Mouse (Mus musculus) inflammation-experienced regulatory T-cells (primary cell): ENCODE measurements around the gene Ufd1. TPM values are rescaled to one million over a fixed set of nuclear protein-coding genes. Genes with fewer than 3 reads are reported as not detected.

ENCODE experiments used
- polyA plus RNA-seq, 2 experiments: library from polyadenylated mRNA; unstranded; fragments of 100-300 nt; shearing (Covaris generic); gene quantifications; one replicate each; pipeline ENCODE4 v1.2.1; 2017

The Ufd1 gene
- 100 to 1,000 TPM; 126 to 146 TPM for polyA plus RNA-seq

DNA sequence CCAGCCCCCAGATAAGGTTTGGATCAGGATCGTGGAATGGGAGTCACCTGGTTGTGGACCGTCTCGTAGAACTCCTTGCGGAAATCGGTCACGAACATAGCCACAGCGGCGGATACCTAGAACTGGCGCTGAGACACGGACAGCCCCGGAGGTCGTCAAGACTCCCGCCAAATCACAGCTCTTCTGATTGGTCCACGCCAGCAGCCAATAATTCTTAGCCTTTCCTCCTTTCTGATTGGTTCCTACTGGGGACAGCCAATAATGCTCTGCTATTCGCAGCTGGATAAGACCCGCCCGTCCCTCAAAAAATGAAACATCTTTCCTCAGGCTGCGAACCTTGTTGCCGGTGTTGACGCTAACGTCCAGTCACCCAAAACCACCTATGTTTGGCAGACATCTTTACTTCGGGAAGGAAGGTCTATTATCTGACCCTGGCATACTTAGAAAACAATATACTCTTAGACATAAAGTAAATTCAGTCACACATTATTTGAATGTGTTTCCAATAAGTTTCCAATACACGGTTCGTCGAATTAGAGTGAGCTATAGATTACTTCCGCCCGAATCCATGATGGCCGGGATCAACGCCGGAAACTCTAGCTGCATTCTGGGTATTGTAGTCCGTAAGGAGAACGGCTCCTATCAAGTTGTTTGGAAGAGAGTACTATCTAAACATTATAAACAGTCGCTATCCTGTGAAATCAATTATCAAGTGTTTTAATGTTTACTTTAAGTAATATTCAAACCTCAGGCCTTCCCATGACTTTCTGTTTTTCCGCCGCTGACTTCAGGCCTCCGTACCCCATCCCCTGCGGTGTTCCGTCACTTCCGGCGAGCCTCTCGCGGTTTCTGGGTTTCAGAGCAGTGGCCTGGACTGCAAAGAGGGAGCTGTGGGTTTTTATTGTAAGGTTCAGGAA lies at the start of gene Ufd1, which contains the start of gene Cdc45:
Gene Ufd1, plus strand, starts transcription at position 312 of the 917 bp plus-strand sequence.
Gene Cdc45, minus strand, starts transcription at position 520 of the 917 bp plus-strand sequence.

DNA sequence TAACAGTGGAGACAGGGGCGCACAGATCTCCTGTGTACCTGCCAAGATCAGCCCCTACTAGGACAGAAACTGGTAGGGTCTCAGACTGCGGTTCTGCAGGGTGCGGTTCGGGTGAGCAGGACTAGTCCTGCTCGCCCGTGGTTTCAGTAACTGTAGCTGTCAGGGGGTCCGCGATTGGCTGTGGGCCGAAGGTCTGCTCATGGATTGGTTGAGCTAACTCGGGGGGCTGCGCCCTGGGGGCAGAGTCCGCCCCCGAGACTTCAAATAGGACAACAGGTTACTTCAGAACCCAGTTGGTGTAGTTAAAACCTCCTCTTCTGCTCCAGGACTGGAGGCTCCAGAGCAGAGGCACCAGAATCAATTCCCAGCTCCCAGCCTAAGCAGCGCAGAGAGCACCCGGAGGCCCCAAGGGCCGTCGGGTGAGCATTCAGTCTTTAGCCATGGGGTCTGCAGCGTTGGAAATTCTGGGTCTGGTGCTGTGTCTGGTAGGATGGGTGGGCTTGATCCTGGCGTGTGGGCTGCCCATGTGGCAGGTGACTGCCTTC lies 35.0 kb upstream of the Ufd1 start, which contains the start of gene Cldn5:
Gene Cldn5, plus strand, starts transcription at position 292 of the 545 bp plus-strand sequence.

DNA sequence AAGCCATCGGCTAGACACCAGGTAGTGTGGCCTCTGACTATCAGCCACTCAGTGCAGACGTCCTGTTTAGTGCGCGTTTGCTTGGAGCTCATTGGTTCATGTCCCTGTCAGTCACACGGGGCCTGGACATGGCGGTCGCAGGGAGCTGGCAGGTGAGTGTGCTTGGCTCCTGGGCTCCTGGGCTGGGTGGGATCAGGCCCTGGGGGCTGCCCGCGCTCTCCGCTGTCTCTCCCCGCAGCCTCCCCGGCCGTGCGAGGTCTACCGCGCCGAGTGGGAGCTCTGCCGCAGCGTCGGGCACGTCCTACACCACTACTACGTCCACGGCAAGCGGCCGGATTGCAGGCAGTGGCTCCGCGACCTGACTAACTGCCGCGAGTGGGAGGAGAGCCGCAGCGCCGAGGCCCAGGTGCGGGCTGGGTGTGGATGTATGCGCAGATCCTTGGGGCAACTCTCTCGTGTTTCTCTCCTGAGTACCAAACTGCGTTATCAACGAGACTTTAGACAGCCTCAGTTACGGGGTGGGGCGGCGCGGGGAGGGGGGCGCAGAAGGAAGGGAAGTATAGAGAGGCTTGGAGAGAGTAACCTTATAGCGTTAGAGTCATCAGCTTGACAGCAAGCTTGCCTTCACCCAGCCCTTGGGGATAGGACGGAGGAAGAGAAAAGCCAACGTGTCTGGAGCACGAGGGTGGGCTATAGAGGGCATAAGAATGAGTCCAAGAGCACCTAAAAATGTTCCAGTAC lies 25.1 kb downstream of the Ufd1 start, which contains the start of the genes 2510002D24Rik and Gm28539:
Gene 2510002D24Rik, plus strand, starts transcription at position 111 of the 741 bp plus-strand sequence.
Gene Gm28539, plus strand, starts transcription at position 117 of the 741 bp plus-strand sequence.

DNA sequence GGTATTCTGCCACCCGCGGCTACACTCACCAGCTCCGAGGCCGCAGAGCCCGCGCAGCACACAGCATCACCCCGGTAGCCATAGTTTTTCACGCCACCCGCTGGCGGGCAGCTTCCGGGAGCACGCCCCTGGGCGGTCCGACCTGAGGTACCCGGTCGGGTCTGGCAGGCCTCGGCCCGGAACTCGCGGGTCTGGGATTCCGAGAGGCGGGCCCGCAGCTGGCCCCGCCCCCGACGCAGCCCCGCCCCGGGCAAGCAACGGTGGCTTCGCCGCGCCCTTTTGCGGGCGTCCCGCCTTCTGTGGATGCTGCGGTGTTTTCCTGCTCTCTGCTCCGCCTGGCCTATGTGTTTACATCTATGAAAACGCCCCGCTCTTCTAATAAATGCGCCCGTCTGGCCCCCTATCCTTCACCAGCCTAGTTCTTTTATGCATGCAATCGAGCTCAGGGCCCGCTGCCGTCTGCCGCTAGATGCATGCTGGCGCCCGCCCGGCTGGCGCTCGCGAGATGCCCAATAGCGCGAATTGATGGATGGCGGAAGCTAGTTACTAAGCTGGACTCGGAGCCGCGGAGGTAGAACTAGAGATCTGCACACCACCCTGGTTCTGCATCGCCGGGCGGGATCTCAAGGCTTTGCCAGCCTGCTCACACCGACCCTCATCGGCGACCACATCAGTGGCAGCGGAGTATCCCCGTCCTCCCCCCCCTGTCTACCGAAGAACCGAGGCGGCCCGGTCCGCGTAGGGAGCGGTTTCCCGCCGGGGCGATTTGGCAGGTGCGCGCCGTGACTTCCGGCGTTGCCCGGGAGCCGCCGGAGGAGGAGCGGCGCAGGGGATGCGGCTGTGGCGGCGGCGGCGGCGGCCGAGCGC lies 65.1 kb downstream of the Ufd1 start, which contains the start of the genes Mrpl40 and Hira:
Gene Mrpl40, minus strand, starts transcription at position 421 of the 867 bp plus-strand sequence.
Gene Hira, plus strand, starts transcription at position 596 of the 867 bp plus-strand sequence.

Other genes with a start within 250 kb of the Ufd1 start
- not detected for gene Tbx1, start 221.1 kb upstream of the Ufd1 start, polyA plus RNA-seq
- under 1 TPM in 1 of 2 experiments, not detected in 1; 0.13 TPM for gene Gp1bb, start 189.4 kb upstream of the Ufd1 start, polyA plus RNA-seq
- gene Gm49601, start 185.4 kb upstream of the Ufd1 start, polyA plus RNA-seq: 1 to 10 TPM in 1 of 2 experiments, under 1 TPM in 1; 0.18 to 1.1 TPM
- gene Sept5, start 181.8 kb upstream of the Ufd1 start, polyA plus RNA-seq: 1 to 10 TPM in 1 of 2 experiments, not detected in 1; 1.5 TPM
- gene Cldn5, start 34.9 kb upstream of the Ufd1 start, polyA plus RNA-seq: 1 to 10 TPM in 1 of 2 experiments, under 1 TPM in 1; 0.18 to 1.3 TPM
- gene Cdc45, start 208 bp downstream of the Ufd1 start, polyA plus RNA-seq: 1 to 10 TPM; 3.9 to 4.0 TPM
- gene 2510002D24Rik, start 24.8 kb downstream of the Ufd1 start, polyA plus RNA-seq: 100 to 1,000 TPM in 1 of 2 experiments, 10 to 100 TPM in 1; 85.1 to 104 TPM
- not detected for gene Gm28539, start 24.8 kb downstream of the Ufd1 start, polyA plus RNA-seq
- gene Mrpl40, start 65.1 kb downstream of the Ufd1 start, polyA plus RNA-seq: 10 to 100 TPM; 79.1 to 81.2 TPM
- 10 to 100 TPM; 22.3 to 27.1 TPM for gene Hira, start 65.3 kb downstream of the Ufd1 start, polyA plus RNA-seq